Mouse (Mus musculus): ENCODE measurements around the gene Gm10662.
"Not testable (repeated sequence)": the region's sequence is repeated elsewhere in the genome, so short reads cannot be mapped to it uniquely, and the experiment has no call there.

The Gm10662 gene

GRCm38 (mm10) chr7:23144380-23144779 is at the start of gene Gm10662:
Gene Gm10662, minus strand, starts transcription at chr7:23144480.
- DNase-seq (ENCODE audit: low spot score in 2 of 2), result not testable (repeated sequence)

GRCm38 (mm10) chr7:23163505-23163904 is 19.2 kb upstream of the Gm10662 start:
- not testable (repeated sequence) for DNase-seq (ENCODE audit: low spot score in 2 of 2)
